Mouse (Mus musculus): ENCODE data around the gene Ten1.
A peak's percentile ranks its signal among the peaks of the same experiment; 100 is the strongest.

Ten1 gene

DNA sequence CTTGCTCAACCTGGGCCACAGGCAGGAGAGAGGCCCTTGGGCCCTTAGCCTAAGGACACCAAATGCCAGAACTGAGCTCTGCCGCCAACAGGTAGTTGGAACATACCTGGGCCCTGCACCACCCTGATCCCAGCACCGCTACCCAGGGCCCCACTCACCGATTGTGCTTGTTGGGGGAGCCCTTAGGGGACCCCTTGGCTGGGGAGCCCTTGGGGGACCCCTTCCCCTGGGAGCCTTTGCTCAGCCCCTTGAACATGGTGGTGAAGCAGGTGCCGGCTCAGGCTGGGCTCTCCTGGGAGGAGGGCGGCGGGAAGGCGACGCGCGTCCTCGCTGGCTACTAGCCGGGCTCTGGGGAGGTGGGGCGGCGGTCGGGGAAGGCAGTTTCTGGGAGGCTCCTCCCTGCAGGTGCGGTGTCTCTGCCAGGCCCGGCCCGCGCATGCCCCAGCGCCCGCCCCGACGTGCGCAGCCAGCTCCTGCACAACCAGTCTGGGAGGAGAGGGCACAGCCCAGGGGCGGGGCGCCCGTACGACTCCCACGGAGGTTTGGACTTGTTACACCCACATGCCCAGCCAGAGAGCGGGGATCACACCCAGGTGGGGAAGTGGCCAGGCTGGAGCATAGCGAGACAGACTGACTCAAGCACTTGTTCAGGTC is 39.2 kb downstream of the Ten1 start, which contains the start of gene Evpl:
Evpl (minus strand) TSS at position 336 of the 654 bp plus-strand sequence.
- no peak for DNase-seq (ENCODE audit: low spot score)

GRCm38 (mm10) chr11:116239797-116240196 is 41.1 kb downstream of the Ten1 start:
- no peak for DNase-seq (ENCODE audit: low spot score)

- DNase-seq (ENCODE audit: low spot score), result no peak
These were observed 43.1 kb downstream of the Ten1 start for GRCm38 (mm10) chr11:116241744-116242235.

- DNase-seq (ENCODE audit: low spot score), result no peak
These were observed 45.9 kb downstream of the Ten1 start for GRCm38 (mm10) chr11:116244580-116244979.

DNA sequence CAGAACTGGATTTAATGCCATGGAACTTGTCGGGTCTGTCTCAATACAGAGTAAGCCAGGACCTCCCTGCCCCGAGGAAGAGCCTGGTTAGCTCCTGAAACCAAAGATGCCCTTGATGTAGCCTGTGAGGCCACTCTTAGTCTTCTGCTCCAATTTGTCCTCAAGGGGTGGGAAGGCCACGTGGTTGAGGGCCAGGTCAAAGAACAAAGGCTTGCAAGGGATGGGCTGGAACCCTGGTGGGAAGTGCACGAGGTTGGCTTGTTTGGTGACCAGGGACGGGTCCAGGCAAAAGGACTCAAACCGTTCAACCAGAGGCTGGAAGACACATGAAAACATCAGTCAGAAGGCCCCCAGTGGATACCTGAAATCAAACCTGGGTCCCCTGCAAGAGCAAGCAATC is 47.0 kb downstream of the Ten1 start:
- DNase-seq (ENCODE audit: low spot score), result peak; percentile 46

GRCm38 (mm10) chr11:116247502-116248222 is 49.0 kb downstream of the Ten1 start:
- DNase-seq (ENCODE audit: low spot score), result no peak

- no peak for DNase-seq (ENCODE audit: low spot score)
These were observed 52.2 kb downstream of the Ten1 start for GRCm38 (mm10) chr11:116250898-116251297.

DNA sequence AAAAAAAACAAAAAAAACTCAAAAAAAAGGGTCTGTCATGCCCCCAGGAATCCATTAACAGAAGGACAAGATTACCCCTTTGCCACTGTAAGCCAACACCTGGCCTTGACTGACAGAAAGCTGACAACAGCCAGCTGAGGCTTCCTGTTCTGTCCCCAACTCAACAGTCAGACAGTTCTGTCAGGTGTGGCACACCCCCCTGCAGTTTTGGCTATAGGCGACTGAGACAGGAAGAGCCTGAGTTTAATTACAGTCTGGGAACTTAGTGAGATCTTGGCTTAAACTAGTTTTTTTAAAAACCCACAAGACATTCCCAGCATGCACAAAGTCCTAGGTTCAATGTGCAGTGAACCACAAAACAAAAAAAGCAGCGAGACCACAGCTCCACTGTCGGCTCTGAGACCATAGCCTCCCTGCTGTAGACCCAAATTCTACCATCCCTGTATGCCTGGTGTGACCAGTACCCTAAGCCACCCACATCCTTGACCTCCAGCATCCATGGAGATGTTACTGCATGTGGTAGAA is 54.5 kb downstream of the Ten1 start:
- no peak for DNase-seq (ENCODE audit: low spot score)

DNA sequence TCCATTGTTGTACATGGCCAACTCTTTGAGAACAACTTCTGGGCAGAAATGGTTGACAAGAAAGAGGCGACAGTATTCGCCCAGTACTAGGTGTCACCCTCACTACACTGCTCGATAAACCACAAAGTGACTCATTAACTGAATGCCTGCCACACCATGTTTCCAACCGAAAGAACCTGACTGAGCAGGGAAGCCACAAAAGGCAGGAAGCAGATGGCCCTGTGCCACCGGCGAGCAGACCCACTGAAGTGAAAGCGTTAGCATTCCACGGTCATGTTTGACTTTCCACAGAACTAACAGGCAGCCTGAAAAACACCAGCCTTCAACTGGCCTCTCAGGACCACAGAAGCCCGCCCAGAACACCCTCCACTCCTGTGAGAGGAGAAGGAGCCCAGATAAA is 56.0 kb downstream of the Ten1 start:
- DNase-seq (ENCODE audit: low spot score), result no peak

DNA sequence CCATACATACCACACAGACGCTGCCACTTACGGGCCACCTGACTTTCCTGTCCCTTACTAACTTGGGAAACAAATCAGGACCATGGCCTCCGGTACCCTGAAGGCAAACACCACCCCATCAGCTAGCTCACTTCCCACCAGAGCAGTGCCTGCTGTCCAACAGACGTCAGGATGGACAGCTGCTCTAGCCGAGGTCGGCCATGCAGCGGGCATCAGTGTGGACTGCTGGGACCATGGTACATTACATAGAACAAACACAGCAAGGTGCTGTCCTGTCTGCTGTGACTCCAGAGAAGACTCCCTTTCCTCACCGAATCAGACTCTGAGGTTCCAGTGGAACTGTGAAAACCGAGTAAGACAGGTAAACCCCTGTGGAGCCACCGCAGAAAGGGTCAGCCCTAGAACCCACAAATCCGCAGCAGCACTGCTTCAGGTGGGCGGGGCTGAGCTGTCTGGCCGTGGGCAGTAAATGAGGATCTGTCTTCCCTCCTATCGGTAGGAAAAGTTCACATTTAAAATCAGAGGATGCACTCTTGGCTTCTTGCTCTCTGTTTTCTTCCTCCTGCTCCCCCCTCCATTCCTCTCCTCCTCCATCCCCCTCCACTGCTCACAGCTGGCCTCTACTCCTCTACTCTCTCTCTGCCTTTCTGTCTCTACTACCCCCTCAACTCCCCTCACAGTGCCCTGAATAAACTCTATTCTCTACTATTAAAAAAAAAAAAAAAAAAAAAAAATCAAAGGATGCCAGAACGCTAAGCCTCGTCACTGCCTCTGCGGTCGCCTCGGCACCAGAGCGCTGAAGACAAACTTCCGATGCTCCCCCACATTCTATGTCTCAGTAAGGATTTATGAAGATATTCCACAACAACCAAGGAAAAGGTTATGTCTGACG is 56.7 kb downstream of the Ten1 start:
- DNase-seq (ENCODE audit: low spot score), result no peak

DNA sequence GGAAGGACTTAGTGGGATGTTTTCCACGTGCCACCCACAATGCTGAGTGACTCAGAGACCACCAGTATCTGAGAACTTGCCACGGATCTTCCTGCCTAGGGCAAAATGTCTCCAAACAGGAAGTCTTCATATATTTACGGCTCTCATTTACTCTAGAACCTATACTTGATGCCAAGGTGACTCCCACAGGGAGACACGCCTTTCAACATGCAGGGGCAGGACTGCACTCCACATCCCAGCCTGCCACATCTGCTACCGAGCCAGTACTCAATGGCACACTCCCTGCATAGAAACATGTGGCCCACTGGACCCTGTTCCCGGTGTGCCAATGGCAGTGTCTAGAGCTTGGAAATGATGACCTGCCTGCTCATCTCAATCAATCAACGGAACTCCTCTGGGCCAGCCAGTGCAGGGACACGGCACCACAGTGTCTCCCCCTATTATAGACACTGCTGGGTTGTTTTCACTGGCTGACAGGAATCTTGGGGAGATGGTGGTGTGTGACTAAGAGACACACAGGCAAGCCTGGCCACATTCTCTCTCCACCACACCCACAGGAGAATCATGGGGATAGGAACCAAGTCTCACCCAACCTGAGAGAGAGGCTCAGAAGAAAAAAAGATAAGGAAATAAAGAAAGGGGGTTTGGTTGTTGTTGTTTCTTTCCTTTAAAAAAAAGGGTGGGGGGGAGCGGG is 57.5 kb downstream of the Ten1 start:
- DNase-seq (ENCODE audit: low spot score), result no peak

DNA sequence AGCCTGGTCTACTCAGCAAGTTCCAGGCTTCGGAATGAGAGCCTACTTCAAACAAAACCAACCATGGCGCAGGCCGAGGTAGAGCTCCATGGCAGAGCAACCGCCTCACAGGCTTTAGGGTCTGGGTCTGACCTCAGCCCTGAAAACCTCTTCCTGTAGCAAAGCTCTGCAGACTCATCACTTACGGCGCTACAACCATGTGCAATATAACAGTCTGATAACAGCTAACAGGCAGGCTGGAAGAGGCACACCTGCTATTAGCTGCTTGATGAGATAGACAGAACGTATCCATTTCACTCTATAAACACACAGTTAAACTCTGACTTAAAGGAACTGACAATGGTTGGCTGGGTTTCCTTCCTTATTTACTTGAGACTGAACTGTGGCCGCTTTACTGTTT is 60.8 kb downstream of the Ten1 start:
- DNase-seq (ENCODE audit: low spot score), result no peak

DNA sequence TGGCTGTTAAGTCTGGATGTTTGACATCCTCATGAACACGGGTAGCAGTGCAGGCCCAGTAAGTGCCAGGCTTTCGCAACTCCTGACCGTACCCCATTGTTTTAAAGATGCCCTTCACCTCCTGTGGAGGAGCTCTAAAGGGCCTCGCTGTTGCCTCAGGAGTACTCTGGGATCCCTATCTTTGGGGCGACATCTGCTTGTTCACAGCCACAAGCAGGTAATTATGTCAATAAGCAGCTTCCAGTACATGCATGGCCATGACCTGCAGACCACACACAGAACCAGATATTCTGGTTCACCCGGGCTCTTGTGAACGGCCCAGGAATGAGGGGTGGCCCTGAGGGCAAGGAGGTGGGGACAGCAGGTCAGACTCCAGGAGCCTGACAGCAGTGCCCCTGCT is 61.6 kb downstream of the Ten1 start:
- no peak for DNase-seq (ENCODE audit: low spot score)
